Mouse (Mus musculus): ENCODE measurements around the gene Txnrd1.

Txnrd1 gene

DNA sequence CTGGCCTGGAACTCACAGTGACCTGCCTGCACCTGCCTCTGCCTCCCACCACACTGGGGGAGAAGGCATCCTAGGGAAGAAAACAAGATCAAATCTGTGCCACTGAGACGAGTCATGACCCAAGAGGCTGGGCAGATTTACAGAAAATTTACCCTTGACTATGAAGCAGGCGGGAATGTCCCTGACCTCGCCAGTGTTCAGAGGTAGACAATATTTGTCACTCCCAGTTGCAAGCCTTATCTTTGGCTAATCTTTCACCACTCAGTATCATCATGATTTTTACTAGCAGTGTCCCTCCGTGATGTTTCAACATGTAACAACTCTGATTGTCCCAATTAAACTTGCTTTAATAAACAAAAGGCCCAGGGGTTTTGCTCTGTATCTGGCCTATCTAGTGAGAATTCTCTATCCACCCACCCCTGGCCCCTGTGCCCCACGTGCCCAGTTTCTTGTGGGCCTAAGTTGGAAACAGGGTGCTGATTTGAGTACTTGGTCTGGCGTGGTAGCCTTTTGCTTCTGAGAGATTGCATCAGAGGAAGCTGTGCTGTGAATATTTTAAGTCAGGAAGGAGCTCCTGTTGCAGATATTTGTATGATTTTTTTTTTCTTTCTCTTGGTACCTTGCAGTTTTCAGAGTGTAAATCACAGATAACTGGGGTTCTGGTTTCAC lies 34.8 kb downstream of the Txnrd1 start:
- no peak for DNase-seq

- peak; percentile 31 for DNase-seq
These were observed 41.7 kb downstream of the Txnrd1 start for GRCm38 (mm10) chr10:82875446-82875845.

GRCm38 (mm10) chr10:82876076-82876796 lies 42.5 kb downstream of the Txnrd1 start:
- peak; percentile 62 for DNase-seq

GRCm38 (mm10) chr10:82887354-82887753 lies 53.6 kb downstream of the Txnrd1 start:
- no peak for DNase-seq

DNA sequence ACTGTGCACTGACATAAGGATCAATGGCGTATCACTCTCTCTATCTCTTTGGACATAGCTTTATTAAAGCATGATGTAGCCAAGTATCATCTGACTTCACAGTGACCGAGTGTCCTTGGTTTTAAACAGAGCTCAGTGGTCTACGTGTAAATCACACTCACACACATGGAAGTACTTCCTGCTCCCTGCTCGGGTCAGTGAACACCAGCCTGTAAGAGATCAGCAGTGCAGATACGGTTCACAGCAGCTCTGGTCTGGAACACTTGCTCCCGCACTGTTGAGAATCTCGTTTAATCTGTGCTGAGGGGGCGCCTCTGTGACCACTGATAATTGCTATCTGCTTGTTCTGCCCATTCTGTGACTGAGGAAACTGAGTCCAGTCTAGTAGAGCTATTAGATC lies 54.8 kb downstream of the Txnrd1 start:
- DNase-seq, result no peak

- peak; percentile 80 for DNase-seq
These were observed 55.8 kb downstream of the Txnrd1 start for GRCm38 (mm10) chr10:82889447-82889973.

DNA sequence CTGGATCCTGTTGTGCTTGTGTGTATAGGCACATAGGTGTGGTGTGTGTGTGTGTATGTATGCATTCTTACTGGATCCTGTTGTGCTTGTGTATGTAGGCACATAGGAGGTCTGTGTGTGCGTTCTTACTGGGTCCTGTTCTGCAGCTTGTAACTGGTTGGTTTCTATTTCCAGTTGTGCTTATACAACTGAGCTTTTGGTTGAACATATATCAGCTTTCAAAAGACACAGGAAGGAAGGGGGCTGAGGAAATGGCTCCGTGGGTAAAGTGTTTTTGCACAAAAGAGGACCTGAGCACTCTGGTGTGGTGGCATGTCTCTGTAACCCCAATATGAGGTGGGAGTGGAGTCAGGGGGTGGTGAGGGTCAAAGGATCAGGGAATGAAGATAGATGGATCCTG lies 57.2 kb downstream of the Txnrd1 start:
- no peak for DNase-seq

- DNase-seq, result no peak
These were observed 57.7 kb downstream of the Txnrd1 start for GRCm38 (mm10) chr10:82891427-82891826.

DNA sequence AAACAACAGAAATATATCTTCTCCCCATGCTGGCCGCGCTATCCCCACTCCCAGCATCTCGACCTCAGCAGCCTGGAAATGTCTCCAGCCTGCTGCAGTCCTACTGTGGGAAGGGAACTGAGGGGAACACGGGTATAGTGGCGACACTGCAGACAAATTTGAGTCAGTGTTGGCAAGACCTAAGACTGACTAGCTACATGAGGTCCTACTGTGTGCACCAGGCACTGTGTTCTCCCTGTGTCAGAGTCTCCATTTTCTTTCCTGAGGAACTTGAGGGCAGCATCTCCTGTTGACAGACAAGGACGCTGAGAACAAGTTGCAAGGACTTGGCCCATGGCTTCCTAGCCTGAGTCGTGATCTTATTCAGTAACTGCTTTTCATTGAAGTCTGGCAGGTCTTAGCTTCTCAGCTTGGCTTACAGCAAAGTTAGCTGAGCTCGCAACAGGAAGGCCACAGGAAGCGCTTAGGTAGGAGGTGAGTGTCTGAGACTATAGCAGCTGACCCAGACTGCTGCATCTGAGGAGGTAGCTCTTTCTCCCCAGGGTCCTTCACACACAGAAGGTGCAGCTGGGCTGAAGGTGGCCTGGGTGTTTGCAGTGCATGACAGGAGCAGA lies 58.8 kb downstream of the Txnrd1 start:
- no peak for DNase-seq

- DNase-seq, result no peak
These were observed 60.3 kb downstream of the Txnrd1 start for GRCm38 (mm10) chr10:82893872-82894650.

GRCm38 (mm10) chr10:82897936-82898335 lies 64.2 kb downstream of the Txnrd1 start:
- DNase-seq, result no peak

- peak; percentile 22 for DNase-seq
These were observed 65.1 kb downstream of the Txnrd1 start for GRCm38 (mm10) chr10:82898893-82899292.

- peak; percentile 46 for DNase-seq
These were observed 66.2 kb downstream of the Txnrd1 start for GRCm38 (mm10) chr10:82899810-82900421.

DNA sequence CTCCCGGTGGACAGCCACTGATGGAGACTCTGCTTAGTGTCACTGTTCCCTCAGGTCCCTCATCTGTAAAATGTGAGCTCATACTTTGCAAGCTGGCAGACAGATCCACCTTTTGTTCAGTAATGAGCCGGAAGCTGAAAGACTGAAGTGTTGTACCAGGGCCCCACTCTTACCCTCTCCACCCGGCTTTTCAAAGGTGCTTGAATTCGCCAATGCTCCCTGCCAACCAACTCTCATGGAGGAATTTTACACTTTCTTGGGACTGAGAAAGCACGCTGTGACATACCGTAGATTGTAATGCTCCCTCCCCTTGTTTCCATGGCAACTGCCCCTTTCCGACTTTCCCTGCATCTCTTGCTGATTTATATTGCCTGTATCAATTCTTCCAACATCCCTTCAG lies 66.8 kb downstream of the Txnrd1 start:
- DNase-seq, result peak; percentile 62

- peak; percentile 92 for DNase-seq
These were observed 67.7 kb downstream of the Txnrd1 start for GRCm38 (mm10) chr10:82901436-82901835.

GRCm38 (mm10) chr10:82908526-82908925 lies 74.8 kb downstream of the Txnrd1 start:
- DNase-seq, result no peak

DNA sequence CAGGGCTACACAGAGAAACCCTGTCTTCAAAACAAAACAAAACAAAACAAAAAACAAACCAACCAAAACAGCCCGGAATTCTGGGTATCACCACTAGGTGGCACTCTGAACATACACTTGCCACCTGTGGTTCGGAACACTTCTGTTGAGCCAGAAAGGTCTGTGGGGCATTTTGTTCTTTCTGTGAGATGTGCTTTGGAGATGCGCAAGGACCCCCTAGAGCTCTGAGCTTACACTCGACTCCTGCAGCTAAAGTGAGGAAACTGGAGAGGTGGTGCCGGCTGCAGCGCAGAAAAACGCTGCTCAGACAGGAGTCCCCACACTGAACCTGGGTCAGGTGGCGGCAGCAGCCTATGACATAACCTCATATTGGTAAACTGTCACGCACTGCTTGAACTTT lies 75.6 kb downstream of the Txnrd1 start:
- DNase-seq, result peak; percentile 78

GRCm38 (mm10) chr10:82910198-82910597 lies 76.4 kb downstream of the Txnrd1 start:
- DNase-seq, result no peak

DNA sequence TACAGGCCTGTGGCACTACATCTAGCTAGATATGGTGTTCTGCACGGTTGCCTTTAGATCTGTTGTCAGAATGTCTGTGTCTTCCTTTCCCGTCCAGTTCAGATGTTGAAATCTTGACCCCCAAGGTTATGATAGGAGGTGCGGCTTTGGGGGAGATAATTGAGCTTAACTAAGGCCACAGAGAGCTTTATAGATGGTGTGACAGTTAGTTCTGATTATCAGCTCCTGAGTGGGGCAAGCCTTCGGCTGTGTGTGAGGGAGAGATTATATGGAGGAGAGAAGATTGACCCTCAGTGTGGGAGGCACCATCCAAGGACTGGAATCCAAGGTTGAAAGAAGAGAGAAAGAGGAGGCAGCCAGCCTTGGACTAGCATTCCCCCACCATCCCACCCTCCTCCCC lies 79.5 kb downstream of the Txnrd1 start:
- DNase-seq, result no peak

DNA sequence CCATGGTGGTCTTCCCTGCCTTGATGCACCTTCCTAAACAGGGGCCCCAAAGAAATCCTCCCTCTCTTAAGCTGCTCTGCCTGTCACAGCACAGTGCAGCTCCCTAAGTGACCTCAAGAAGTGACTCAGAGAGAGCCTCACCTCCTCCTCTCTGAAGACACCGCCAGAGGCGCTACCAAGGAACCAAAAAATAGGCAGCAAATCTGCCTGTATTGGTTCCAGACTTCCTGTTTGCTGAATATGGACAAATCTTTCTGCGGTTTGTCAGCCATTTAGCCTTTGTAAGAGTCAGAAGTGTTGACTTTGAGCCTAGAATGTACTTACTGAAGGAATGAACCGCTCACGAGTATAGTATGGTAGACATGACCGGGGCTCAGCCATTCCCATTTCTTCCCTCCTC lies 80.0 kb downstream of the Txnrd1 start:
- DNase-seq, result no peak

DNA sequence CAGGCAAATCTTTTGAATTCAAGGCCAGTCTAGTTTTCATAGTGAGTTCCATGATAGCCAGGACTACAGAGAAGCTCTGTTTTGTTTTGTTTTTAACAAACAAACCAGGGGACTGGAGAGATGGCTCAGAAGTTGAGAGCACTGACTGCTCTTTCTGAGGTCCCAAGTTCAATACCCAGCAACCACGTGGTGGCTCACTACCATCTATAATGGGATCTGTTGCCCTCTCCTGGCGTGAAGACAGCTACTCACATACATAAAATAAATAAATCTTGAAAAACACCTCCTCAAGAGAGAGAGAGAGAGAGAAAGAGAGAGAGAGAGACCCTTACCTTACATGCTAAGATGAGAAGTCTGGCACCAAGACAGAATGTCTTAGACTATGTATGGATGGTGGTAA lies 84.9 kb downstream of the Txnrd1 start:
- DNase-seq, result no peak

DNA sequence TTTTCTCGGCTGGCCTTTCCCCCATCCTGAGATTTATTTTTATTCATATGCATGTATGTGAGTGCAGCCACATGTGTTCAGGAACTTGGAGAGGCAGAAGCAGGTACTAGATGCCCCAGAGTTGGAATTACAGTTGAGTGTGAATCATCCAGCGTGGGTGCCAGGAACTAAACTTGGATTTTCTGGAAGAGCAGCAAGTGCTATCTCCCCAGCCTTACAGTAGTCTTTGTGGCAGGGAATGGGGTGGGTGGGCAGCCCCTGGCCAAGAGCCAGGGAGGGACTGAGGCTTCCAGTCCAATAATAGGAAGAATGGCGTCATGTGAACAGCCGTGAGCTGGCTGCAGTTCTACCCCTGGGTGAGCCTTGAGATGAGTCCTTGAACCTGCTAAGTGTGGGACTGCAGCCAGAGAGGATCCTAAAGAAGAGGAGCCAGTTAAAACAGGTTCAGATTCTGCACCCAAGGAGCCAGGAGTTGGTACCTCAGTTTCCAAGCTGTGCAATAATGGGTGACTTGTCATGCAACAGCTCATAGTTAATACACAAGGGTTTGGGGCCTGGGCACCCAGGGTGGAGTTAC lies 85.7 kb downstream of the Txnrd1 start:
- no peak for DNase-seq

Data from lung, postnatal 10 days (tissue).